Mouse (Mus musculus): Measurements from ENCODE around the gene Atxn7l1.

DNA sequence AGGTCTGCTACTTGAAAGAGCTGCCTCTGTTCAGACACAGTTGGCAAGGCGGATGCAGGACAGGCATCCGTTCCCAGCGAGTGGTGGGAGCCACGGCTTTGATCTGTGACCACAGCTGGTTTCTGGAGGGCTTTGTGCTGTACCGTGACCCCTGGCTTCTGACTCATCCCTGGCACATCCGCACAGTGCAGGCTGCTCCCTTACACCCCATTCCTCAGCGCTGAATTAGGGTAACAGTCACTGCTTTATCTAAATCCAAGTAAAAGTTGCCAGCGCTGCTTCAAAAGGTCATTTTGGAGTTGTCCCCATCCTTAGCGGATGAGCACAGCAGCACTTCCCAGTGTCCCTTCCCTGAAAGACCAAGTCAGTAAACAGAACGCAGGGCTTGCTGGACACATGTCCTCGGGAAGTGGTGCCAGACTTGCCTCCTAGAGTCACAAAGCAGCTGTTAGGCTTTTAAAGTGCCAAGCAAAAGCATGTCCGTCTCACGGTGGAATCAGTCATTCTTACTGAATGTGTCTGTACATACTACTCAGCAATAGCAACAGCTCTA is 88.4 kb downstream of the Atxn7l1 start:
- TF ChIP-seq CTCF (IDR thresholded peaks at IDR 0.05; ENCODE audit: insufficient read depth, low read depth, low read length) (no peak), POLR2A (IDR thresholded peaks at IDR 0.05; ENCODE audit: insufficient read depth, low read depth, low read length) (no peak)

All from olfactory bulb, adult 2 months (tissue).